Mouse (Mus musculus): ENCODE measurements around the gene Ercc5. TPM values are rescaled to one million over a fixed set of nuclear protein-coding genes. Genes with fewer than 3 reads are reported as not detected.

The Ercc5 gene
- polyA plus RNA-seq, 1 experiment from 2014 or later, result 24.0 TPM

DNA sequence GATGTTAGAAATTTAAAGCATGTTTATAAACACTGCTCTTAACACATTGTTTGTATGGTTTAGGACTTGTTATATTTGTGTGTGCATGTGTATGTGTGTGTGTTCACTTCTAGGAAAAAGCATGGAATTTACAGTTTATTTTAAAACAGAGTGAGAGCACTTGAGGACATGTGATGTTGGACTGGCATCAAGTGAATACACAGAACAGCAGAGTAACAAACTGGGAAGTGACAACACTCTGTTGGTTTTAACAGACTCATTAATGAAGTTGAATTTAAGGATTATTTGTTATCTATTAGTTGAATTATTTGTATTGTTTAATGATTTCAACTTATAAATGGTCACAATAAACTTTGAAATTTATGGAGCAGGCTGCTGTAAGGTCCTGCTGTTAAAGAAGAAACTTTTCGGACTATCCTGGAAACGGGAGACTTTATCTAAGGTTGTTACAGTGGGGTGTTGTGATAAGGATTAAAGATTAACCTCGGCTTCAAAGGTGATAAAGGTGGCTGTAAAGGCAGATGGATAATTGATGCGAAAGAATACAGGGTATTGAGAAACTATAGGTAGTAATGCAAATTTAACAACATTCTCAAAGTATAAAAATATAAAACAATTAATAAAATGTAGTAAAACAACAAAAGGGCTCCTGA, 17.5 kb upstream of the Ercc5 start:
- Histone ChIP-seq H3K4me3 (no peak overlapping the region), H3K4me2 (no peak overlapping the region), H3K9me3 (no peaks in the 10 kb centered on the region), H3K4me1 (no peaks in the 10 kb centered on the region), H3K9ac (no peak overlapping the region), H3K36me3 (peaks cover 27% of the 10 kb centered on the region), H3K27me3 (no peaks in the 10 kb centered on the region), H3K27ac (no peak overlapping the region)
- ATAC-seq (ENCODE audit: borderline replicate concordance, extremely low read depth, low FRiP score, low TSS enrichment), result no peak
- WGBS, result 52% methylated on average over 4 of the region's 4 CpGs

DNA sequence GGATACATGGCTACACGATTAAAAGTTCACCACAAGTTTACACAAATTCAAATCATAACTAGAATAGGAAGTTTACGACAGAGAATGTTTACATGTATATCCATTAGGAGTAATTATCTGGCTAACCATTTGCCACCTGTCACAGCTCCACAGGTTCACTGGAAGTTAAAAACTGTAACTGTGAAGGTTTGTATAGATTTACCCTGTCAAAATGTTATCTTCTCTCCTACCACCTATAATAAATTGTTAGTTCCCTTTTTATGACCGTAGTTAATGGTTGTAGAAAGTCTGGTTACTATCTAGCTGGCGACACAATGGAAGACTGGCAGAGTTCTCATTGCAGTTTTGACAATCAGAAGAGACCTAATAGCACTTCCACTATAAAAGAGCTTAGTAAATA, 7.3 kb upstream of the Ercc5 start:
- no peak overlapping the region for H3K4me3 ChIP-seq
- H3K9me3 ChIP-seq, result no peaks in the 10 kb centered on the region
- H3K4me2 ChIP-seq, result no peak overlapping the region
- H3K27me3 ChIP-seq, result no peaks in the 10 kb centered on the region
- H3K36me3 ChIP-seq, result peaks cover 27% of the 10 kb centered on the region
- ATAC-seq (ENCODE audit: borderline replicate concordance, extremely low read depth, low FRiP score, low TSS enrichment), result no peak
- H3K27ac ChIP-seq, result no peak overlapping the region
- no peak overlapping the region for H3K9ac ChIP-seq
- WGBS, result 35% methylated on average over 4 of the region's 4 CpGs
- no peaks in the 10 kb centered on the region for H3K4me1 ChIP-seq

GRCm38 (mm10) chr1:44142747-44143146, 4.8 kb upstream of the Ercc5 start:
- ATAC-seq (ENCODE audit: borderline replicate concordance, extremely low read depth, low FRiP score, low TSS enrichment), result no peak
- peaks cover 21% of the 10 kb centered on the region for H3K36me3 ChIP-seq
- peaks cover 4% of the 10 kb centered on the region; the same call in 1 of the 2 replicates for H3K4me1 ChIP-seq
- H3K4me2 ChIP-seq, result no peak overlapping the region
- no peak overlapping the region for H3K4me3 ChIP-seq
- no peaks in the 10 kb centered on the region for H3K9me3 ChIP-seq
- no peak overlapping the region for H3K9ac ChIP-seq
- no peaks in the 10 kb centered on the region for H3K27me3 ChIP-seq
- 85% methylated on average over 5 of the region's 5 CpGs for WGBS
- no peak overlapping the region for H3K27ac ChIP-seq

DNA sequence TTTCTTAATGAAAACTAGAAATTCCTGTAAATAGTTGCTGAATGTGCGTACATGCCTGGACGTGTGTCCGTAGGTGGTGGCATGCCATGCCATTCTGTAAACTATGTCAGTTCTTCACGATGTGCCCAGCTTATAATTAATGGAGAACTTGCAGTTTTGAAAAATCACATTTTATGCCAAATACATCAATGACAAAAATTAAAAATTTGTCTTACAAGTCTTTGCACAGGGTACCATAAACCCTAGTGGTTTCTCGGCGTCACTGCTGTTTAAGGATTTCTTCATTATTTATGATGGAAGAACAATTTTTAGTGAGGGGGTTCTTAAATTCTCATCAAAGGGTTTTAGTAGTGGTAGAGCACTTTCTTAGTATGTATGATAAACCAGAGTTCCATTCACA, 1.2 kb downstream of the Ercc5 start:
- 19% methylated on average over 6 of the region's 6 CpGs for whole genome bisulfite sequencing
- H3K27me3 ChIP-seq, result no peaks in the 10 kb centered on the region
- peak overlapping the region; percentile 97 for H3K4me3 ChIP-seq
- no peak for ATAC-seq (ENCODE audit: borderline replicate concordance, extremely low read depth, low FRiP score, low TSS enrichment)
- peak overlapping the region; percentile 97; the same call in 1 of the 2 replicates for H3K27ac ChIP-seq
- H3K9me3 ChIP-seq, result no peaks in the 10 kb centered on the region
- H3K4me2 ChIP-seq, result peak overlapping the region; percentile 74
- H3K36me3 ChIP-seq, result no peaks in the 10 kb centered on the region; the same call in 1 of the 2 replicates
- peak overlapping the region; percentile 97 for H3K9ac ChIP-seq
- peaks cover 10% of the 10 kb centered on the region for H3K4me1 ChIP-seq

- Histone ChIP-seq H3K27ac (no peak overlapping the region), H3K4me2 (no peak overlapping the region), H3K36me3 (peaks cover 25% of the 10 kb centered on the region), H3K9ac (no peak overlapping the region), H3K27me3 (no peaks in the 10 kb centered on the region), H3K4me1 (no peaks in the 10 kb centered on the region), H3K4me3 (no peak overlapping the region), H3K9me3 (no peaks in the 10 kb centered on the region)
- WGBS, result 91% methylated on average over 4 of the region's 4 CpGs
- ATAC-seq (ENCODE audit: borderline replicate concordance, extremely low read depth, low FRiP score, low TSS enrichment), result no peak
Observed at GRCm38 (mm10) chr1:44155287-44155686, 7.7 kb downstream of the Ercc5 start.

DNA sequence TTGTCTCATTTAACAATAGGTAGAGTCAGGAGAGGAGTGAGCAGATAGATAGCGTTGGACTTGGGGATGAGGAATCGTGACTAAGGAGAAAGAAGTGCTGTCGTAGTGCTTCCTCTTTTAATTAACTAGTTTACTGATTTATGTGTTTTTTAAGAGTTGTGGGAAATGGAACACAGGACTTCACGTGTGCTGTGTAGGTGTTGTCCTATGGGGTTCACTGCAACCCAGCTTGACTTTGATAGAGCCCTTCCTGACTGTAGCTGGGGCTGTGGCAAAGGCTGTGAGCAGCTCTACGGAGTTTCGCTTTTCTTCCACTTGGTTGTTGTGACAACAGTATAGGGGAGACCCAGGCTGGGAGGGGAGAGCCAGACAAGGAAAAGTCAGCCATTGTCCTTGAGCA, 10.8 kb downstream of the Ercc5 start:
- 89% methylated on average over 6 of the region's 6 CpGs for WGBS
- Histone ChIP-seq H3K4me1 (no peaks in the 10 kb centered on the region), H3K36me3 (peaks cover 47% of the 10 kb centered on the region), H3K27ac (no peak overlapping the region), H3K9me3 (no peaks in the 10 kb centered on the region), H3K4me3 (no peak overlapping the region), H3K4me2 (no peak overlapping the region), H3K27me3 (no peaks in the 10 kb centered on the region), H3K9ac (no peak overlapping the region)
- no peak for ATAC-seq (ENCODE audit: borderline replicate concordance, extremely low read depth, low FRiP score, low TSS enrichment)

DNA sequence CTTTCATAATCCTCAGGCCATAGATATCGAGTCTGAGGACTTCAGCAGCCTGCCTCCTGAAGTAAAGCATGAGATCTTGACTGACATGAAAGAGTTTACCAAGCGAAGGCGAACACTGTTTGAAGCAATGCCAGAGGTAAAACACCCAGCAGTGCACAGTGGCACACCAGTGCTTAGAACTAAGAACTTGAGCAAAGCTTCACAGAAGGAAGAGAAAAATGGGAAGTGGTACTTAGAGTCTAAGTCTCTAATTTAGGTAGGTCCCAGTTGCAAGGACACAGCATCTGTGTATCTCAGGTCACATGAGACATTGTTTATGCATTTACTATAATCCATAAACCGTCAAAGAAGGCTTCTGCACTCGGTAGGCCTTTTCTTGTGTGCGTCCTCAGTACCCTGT, 14.3 kb downstream of the Ercc5 start:
- no peaks in the 10 kb centered on the region for H3K4me1 ChIP-seq
- no peak overlapping the region for H3K9ac ChIP-seq
- no peak overlapping the region for H3K4me2 ChIP-seq
- no peak overlapping the region for H3K27ac ChIP-seq
- 89% methylated on average over 6 of the region's 6 CpGs for whole genome bisulfite sequencing
- no peaks in the 10 kb centered on the region for H3K9me3 ChIP-seq
- H3K4me3 ChIP-seq, result no peak overlapping the region
- no peaks in the 10 kb centered on the region for H3K27me3 ChIP-seq
- no peak for ATAC-seq (ENCODE audit: borderline replicate concordance, extremely low read depth, low FRiP score, low TSS enrichment)
- H3K36me3 ChIP-seq, result peaks cover 66% of the 10 kb centered on the region

GRCm38 (mm10) chr1:44162389-44162788, 14.8 kb downstream of the Ercc5 start:
- H3K36me3 ChIP-seq, result peaks cover 72% of the 10 kb centered on the region
- H3K4me1 ChIP-seq, result no peaks in the 10 kb centered on the region
- 86% methylated on average over 5 of the region's 5 CpGs for WGBS
- H3K27ac ChIP-seq, result no peak overlapping the region
- H3K9me3 ChIP-seq, result no peaks in the 10 kb centered on the region
- H3K4me2 ChIP-seq, result no peak overlapping the region
- no peaks in the 10 kb centered on the region for H3K27me3 ChIP-seq
- no peak for ATAC-seq (ENCODE audit: borderline replicate concordance, extremely low read depth, low FRiP score, low TSS enrichment)
- H3K9ac ChIP-seq, result no peak overlapping the region
- H3K4me3 ChIP-seq, result no peak overlapping the region

GRCm38 (mm10) chr1:44167859-44168383, 20.4 kb downstream of the Ercc5 start:
- no peak overlapping the region for H3K9ac ChIP-seq
- ATAC-seq (ENCODE audit: borderline replicate concordance, extremely low read depth, low FRiP score, low TSS enrichment), result no peak
- H3K9me3 ChIP-seq, result no peaks in the 10 kb centered on the region
- H3K4me3 ChIP-seq, result no peak overlapping the region
- 89% methylated on average over 3 of the region's 3 CpGs for WGBS
- H3K4me2 ChIP-seq, result no peak overlapping the region
- H3K27me3 ChIP-seq, result no peaks in the 10 kb centered on the region
- no peaks in the 10 kb centered on the region for H3K4me1 ChIP-seq
- H3K27ac ChIP-seq, result no peak overlapping the region
- H3K36me3 ChIP-seq, result peaks cover 65% of the 10 kb centered on the region

DNA sequence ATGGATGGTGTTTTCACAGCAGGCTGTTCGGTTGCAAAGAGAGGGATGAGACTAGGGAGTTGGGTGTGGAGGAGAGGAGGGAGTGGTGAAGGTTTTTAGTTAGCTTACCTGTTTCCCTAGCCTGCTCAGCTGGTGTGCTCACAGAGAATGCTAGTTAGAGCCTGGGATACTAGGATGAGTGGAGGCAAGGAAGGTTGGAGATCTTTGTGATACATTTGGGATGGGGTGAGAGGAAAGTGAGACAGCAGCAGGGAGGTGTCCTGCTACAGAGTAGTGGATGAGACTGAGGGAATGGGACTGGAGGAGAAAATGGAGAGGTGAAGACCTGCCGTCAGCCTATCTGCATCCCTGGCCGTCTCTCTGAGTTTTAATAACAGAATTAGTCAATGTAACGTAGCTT, 25.1 kb downstream of the Ercc5 start:
- H3K4me2 ChIP-seq, result no peak overlapping the region
- H3K36me3 ChIP-seq, result peaks cover 71% of the 10 kb centered on the region
- no peak overlapping the region for H3K4me3 ChIP-seq
- no peak for ATAC-seq (ENCODE audit: borderline replicate concordance, extremely low read depth, low FRiP score, low TSS enrichment)
- no peak overlapping the region for H3K27ac ChIP-seq
- H3K9me3 ChIP-seq, result no peaks in the 10 kb centered on the region
- 95% methylated on average over 4 of the region's 4 CpGs for WGBS
- H3K4me1 ChIP-seq, result no peaks in the 10 kb centered on the region
- no peak overlapping the region for H3K9ac ChIP-seq
- H3K27me3 ChIP-seq, result no peaks in the 10 kb centered on the region

- H3K27me3 ChIP-seq, result no peaks in the 10 kb centered on the region
- H3K4me2 ChIP-seq, result no peak overlapping the region
- H3K4me3 ChIP-seq, result no peak overlapping the region
- WGBS, result 82% methylated on average over 8 of the region's 8 CpGs
- H3K9me3 ChIP-seq, result no peaks in the 10 kb centered on the region
- no peak overlapping the region for H3K9ac ChIP-seq
- H3K27ac ChIP-seq, result no peak overlapping the region
- no peaks in the 10 kb centered on the region for H3K4me1 ChIP-seq
- ATAC-seq (ENCODE audit: borderline replicate concordance, extremely low read depth, low FRiP score, low TSS enrichment), result no peak
- peaks cover 66% of the 10 kb centered on the region for H3K36me3 ChIP-seq
Observed at GRCm38 (mm10) chr1:44173903-44174302, 26.4 kb downstream of the Ercc5 start.

GRCm38 (mm10) chr1:44178086-44178485, 30.5 kb downstream of the Ercc5 start:
- Histone ChIP-seq H3K4me3 (no peak overlapping the region), H3K27me3 (no peaks in the 10 kb centered on the region), H3K9me3 (no peaks in the 10 kb centered on the region), H3K4me2 (no peak overlapping the region), H3K9ac (no peak overlapping the region), H3K27ac (no peak overlapping the region), H3K4me1 (no peaks in the 10 kb centered on the region), H3K36me3 (peaks cover 49% of the 10 kb centered on the region)
- 89% methylated on average over 5 of the region's 5 CpGs for WGBS
- ATAC-seq (ENCODE audit: borderline replicate concordance, extremely low read depth, low FRiP score, low TSS enrichment), result no peak

- no peaks in the 10 kb centered on the region for H3K4me1 ChIP-seq
- no peak overlapping the region for H3K4me3 ChIP-seq
- no peak for ATAC-seq (ENCODE audit: borderline replicate concordance, extremely low read depth, low FRiP score, low TSS enrichment)
- H3K27me3 ChIP-seq, result no peaks in the 10 kb centered on the region
- H3K4me2 ChIP-seq, result no peak overlapping the region
- H3K9me3 ChIP-seq, result no peaks in the 10 kb centered on the region
- H3K36me3 ChIP-seq, result peaks cover 4% of the 10 kb centered on the region; the same call in 1 of the 2 replicates
- H3K9ac ChIP-seq, result no peak overlapping the region
- H3K27ac ChIP-seq, result no peak overlapping the region
Observed at GRCm38 (mm10) chr1:44186396-44186795, 38.9 kb downstream of the Ercc5 start.

Data from lung, embryonic 15.5 days (tissue).